Mouse (Mus musculus) liver, embryonic 11.5 days (tissue): ENCODE measurements at regions not wholly inside any gene's neighbourhood (a gene's known extent, or its start where the extent isn't known, plus 50 kb on each side); places are given as distances from the start of the nearest gene placed in this dataset.

Source experiments
- ATAC-seq: fragments of 200-750 bp; cut with Nextera tagmentation; replicated peaks from 2 replicates; pipeline ENCODE4 v1.8.0; 2017; ENCODE audit warnings: moderate number of reproducible peaks, mild to moderate bottlenecking, moderate TSS enrichment, moderate library complexity; ENCODE audit not compliant: low FRiP score
- DNase-seq: peaks from one replicate; pipeline ENCODE4 v3.0.0-alpha.2; 2017; ENCODE audit warnings: low spot score
- H3K27ac ChIP-seq: fragments of 300-500 bp; sonication (generic); 2 replicates; pipeline ENCODE4 v1.5.1; 2014; ENCODE audit warnings: mild to moderate bottlenecking, low read depth, low read length, control low read depth
- H3K27me3 ChIP-seq: fragments of 300-500 bp; sonication (generic); replicated peaks from 2 replicates; pipeline ENCODE4 v1.6.1; 2014; ENCODE audit warnings: low read length, mixed read lengths; ENCODE audit not compliant: control insufficient read depth, insufficient read depth
- H3K36me3 ChIP-seq: fragments of 300-500 bp; sonication (generic); 2 replicates; pipeline ENCODE4 v1.6.1; 2014; ENCODE audit warnings: mild to moderate bottlenecking, low read length, moderate library complexity, mixed read lengths; ENCODE audit not compliant: control insufficient read depth, insufficient read depth
- H3K4me1 ChIP-seq: fragments of 300-500 bp; sonication (generic); replicated peaks from 2 replicates; pipeline ENCODE4 v1.6.1; 2014; ENCODE audit warnings: low read length, mixed read lengths; ENCODE audit not compliant: control insufficient read depth, insufficient read depth
- H3K4me2 ChIP-seq: fragments of 300-500 bp; sonication (generic); 2 replicates; pipeline ENCODE4 v1.6.1; 2014; ENCODE audit warnings: mild to moderate bottlenecking, control low read depth, moderate library complexity
- H3K4me3 ChIP-seq: fragments of 300-500 bp; sonication (generic); 2 replicates; pipeline ENCODE4 v1.5.1; 2014; ENCODE audit warnings: low read depth, low read length, control low read depth
- H3K9ac ChIP-seq: fragments of 300-500 bp; sonication (generic); 2 replicates; pipeline ENCODE4 v1.6.1; 2014; ENCODE audit warnings: low read depth, low read length, control low read depth
- H3K9me3 ChIP-seq: fragments of 300-500 bp; sonication (generic); 2 replicates; pipeline ENCODE4 v1.6.1; 2016; ENCODE audit warnings: low read length, inconsistent platforms, mixed read lengths; ENCODE audit not compliant: control insufficient read depth
- WGBS: fragments of 180-500 bp; shearing (Covaris S2); extraction: QIAGEN DNeasy Blood & Tissue Kit; methylation state at CpG from one replicate; pipeline ENCODE4 v1.1.7; 2014; 5-methylcytosine and 5-hydroxymethylcytosine counted together

DNA sequence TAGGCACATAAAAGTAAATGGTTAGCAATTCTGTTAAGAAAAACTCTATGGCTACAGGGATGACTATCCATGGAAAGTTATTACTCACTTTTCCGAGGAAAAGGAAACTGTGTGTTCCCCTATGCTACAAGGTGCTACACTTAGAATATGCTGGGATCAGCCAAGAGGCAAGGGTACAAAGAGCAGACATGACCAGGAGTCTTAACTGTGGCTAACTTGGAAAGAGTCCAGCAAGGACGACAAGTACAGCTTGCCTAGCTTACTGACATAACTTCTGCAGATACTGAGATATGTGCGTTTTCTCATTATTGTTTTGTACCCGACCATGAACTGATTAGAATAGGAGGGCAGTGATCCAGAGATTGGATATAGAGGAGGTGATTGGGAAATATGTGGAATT, 296.4 kb downstream of the Gm16223 start:
- no peaks in the 10 kb centered on the region for H3K36me3 ChIP-seq
- H3K4me2 ChIP-seq, result no peak overlapping the region
- no peaks in the 10 kb centered on the region for H3K4me1 ChIP-seq
- H3K27me3 ChIP-seq, result no peaks in the 10 kb centered on the region
- H3K9me3 ChIP-seq, result no peaks in the 10 kb centered on the region
- H3K9ac ChIP-seq, result no peak overlapping the region
- ATAC-seq, result no peak
- 76% methylated on average over 4 of the region's 4 CpGs for WGBS
- no peak overlapping the region for H3K4me3 ChIP-seq
- no peak overlapping the region for H3K27ac ChIP-seq
- no peak for DNase-seq

DNA sequence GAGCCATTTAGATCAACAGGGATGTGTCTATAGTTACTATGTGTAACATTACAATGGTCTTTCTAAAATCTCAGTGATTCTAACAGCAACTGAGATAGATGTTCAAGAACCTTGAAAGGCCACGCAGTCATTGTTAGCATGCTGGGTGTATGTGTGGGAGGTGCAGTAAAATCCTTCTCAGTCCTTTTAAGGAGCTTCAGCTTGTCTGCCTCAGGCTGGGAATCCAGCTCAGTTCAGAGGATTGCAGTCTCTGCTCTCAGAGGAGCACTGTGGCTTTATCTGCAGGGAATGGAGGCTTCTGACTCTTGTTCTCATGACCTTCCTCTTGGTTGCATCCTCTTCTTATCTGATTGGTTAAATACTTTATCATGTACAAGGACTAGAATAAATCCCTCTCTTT, 320.2 kb downstream of the Gm16223 start:
- H3K4me2 ChIP-seq, result no peak overlapping the region
- H3K9ac ChIP-seq, result no peak overlapping the region
- no peaks in the 10 kb centered on the region for H3K9me3 ChIP-seq
- no peaks in the 10 kb centered on the region for H3K27me3 ChIP-seq
- no peak for DNase-seq
- H3K27ac ChIP-seq, result no peak overlapping the region
- no peak for ATAC-seq
- no peaks in the 10 kb centered on the region for H3K36me3 ChIP-seq
- 71% methylated on average over 1 of the region's 1 CpGs for WGBS
- no peaks in the 10 kb centered on the region for H3K4me1 ChIP-seq
- no peak overlapping the region for H3K4me3 ChIP-seq

DNA sequence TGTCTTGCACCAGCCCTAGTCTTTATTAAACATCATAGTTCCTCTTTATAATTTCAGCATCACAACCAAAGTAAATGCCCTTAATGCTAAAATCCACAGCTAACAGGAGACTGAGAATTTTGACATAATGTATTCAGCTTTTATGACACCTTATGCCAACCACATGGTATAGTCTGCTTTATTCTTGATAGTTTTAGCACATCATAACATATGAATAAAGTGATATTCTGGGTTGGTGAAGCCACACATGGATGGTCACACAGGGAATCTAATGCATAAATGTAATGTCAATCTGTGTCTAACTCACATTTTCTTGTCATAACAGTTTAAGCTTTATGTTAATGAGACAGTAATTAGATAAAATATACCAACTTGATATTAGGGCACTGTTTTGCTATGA, 328.9 kb downstream of the Gm16223 start:
- DNase-seq, result no peak

DNA sequence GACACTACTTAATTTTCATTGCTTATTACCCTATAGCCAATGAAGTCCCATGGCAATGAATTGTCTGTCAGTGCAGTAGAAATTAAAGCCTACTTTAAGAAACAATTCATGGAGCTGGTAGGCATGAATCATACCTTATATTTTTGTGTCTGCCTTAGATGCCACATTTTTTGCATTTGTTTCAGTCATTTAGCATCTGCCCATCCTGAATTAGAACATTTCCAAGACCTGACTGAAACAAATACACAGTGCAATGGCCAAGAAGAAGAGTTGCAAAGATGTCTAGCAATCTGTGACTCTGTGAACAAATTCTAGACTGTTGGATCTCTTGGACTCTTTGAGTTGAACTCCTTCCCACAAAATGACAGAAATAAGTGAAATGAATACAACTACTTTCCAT, 342.2 kb downstream of the Gm16223 start:
- no peak overlapping the region for H3K9ac ChIP-seq
- no peaks in the 10 kb centered on the region for H3K27me3 ChIP-seq
- H3K4me1 ChIP-seq, result no peaks in the 10 kb centered on the region
- no peak overlapping the region for H3K4me3 ChIP-seq
- H3K4me2 ChIP-seq, result no peak overlapping the region
- H3K36me3 ChIP-seq, result no peaks in the 10 kb centered on the region
- H3K27ac ChIP-seq, result no peak overlapping the region
- no peaks in the 10 kb centered on the region for H3K9me3 ChIP-seq
- DNase-seq (no peak), ATAC-seq (no peak)

More for the DNA sequence above, 328.9 kb downstream of the Gm16223 start:
- ATAC-seq, result no peak
- H3K4me1 ChIP-seq, result no peaks in the 10 kb centered on the region
- H3K4me3 ChIP-seq, result no peak overlapping the region
- no peak overlapping the region for H3K4me2 ChIP-seq
- H3K9ac ChIP-seq, result no peak overlapping the region
- H3K27ac ChIP-seq, result no peak overlapping the region
- no peaks in the 10 kb centered on the region for H3K9me3 ChIP-seq
- H3K36me3 ChIP-seq, result no peaks in the 10 kb centered on the region
- H3K27me3 ChIP-seq, result no peaks in the 10 kb centered on the region

DNA sequence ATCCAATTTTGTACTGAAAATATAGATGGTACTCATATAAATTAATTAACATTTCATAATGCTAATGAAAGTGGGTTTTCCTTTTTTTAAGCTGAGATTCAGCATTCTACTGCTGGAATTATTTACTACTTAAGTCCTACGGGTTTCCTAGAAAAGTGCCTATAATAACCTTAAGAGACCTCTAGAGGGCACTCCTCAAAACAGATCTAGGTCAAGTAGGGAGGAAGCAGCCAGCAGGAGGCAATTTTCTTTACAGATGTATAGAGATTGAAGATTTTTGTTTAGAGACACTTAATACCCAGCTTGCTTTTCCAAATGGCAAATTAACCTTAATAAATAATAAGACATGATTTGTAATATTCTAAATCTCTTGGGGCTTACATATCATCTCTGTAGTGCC, 344.5 kb downstream of the Gm16223 start:
- H3K9me3 ChIP-seq, result no peaks in the 10 kb centered on the region
- DNase-seq (no peak), ATAC-seq (no peak)
- WGBS, result 46% methylated on average over 1 of the region's 1 CpGs
- no peak overlapping the region for H3K27ac ChIP-seq
- H3K4me1 ChIP-seq, result no peaks in the 10 kb centered on the region
- no peak overlapping the region for H3K4me2 ChIP-seq
- no peaks in the 10 kb centered on the region for H3K36me3 ChIP-seq
- H3K9ac ChIP-seq, result no peak overlapping the region
- no peaks in the 10 kb centered on the region for H3K27me3 ChIP-seq
- H3K4me3 ChIP-seq, result no peak overlapping the region

DNA sequence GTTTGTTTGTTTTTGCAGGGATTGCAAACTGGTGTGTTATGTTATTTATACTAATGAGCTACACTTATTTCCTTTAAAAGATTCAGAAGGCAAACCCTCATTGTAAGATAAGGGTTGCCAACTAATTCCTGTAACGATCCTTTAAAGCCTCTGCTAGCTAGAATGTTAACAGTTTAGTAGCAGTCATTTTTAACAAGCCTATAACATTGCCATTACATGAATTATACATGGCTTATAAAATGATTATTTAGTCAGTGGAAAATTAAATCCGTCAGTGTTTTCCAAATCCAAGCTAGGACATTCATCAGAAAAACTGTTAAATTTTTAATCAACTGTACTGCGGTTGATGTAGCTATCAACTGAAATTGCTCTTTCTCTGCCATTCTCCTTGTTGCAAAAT, 358.1 kb downstream of the Gm16223 start:
- H3K27ac ChIP-seq, result no peak overlapping the region
- WGBS, result 82% methylated on average over 3 of the region's 3 CpGs
- no peak overlapping the region for H3K4me3 ChIP-seq

DNA sequence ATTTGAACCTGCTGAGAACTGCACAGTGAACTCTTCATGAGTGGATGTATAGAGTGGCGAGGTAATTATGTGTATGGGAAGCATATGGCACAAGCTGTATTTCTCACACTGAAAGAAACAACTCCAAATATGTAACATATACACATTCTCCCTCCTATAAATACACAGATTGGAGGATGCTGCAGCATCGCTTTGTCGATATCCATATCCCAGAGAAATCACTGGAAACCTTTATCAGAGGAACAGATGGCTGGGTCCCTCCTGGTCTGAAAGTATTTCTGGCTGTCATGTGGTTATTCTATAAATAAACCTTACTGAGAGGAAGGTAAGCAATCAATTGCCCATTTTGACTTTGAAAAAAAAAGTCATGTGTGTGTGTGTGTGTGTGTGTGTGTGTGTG, 365.4 kb downstream of the Gm16223 start:
- no peaks in the 10 kb centered on the region for H3K36me3 ChIP-seq
- no peak overlapping the region for H3K4me3 ChIP-seq
- 82% methylated on average over 3 of the region's 3 CpGs for WGBS
- no peak for ATAC-seq
- no peak overlapping the region for H3K27ac ChIP-seq
- H3K4me2 ChIP-seq, result no peak overlapping the region
- no peaks in the 10 kb centered on the region for H3K9me3 ChIP-seq
- H3K9ac ChIP-seq, result no peak overlapping the region
- H3K27me3 ChIP-seq, result no peaks in the 10 kb centered on the region
- no peaks in the 10 kb centered on the region for H3K4me1 ChIP-seq
- no peak for DNase-seq

More for the DNA sequence above, 358.1 kb downstream of the Gm16223 start:
- H3K27me3 ChIP-seq, result no peaks in the 10 kb centered on the region
- no peaks in the 10 kb centered on the region for H3K4me1 ChIP-seq
- no peak overlapping the region for H3K9ac ChIP-seq
- H3K36me3 ChIP-seq, result no peaks in the 10 kb centered on the region
- H3K9me3 ChIP-seq, result no peaks in the 10 kb centered on the region
- no peak for ATAC-seq
- H3K4me2 ChIP-seq, result no peak overlapping the region
- DNase-seq, result no peak

DNA sequence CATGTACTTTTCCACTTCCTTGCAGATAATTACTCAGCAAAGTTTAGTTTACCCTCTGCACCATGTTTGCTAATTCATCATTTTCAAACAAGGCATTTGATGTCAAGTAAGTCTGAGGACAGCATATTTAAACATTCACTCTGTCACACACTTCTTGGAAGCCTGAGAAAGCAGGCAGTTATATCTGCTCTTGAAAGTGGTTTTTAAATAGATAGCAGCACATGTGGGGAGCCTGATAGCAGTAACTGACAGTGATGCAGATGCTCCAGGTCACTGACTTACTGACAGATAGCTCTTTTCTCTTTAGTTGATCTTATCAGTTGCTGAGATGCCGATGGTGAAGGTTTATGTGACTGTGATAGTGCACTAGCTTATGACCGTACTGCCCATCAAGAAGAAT, 380.9 kb downstream of the Gm16223 start:
- H3K4me2 ChIP-seq, result no peak overlapping the region
- ATAC-seq, result peak; percentile 64; the same call in 1 of the 2 replicates
- H3K27ac ChIP-seq, result no peak overlapping the region
- WGBS, result 41% methylated on average over 2 of the region's 2 CpGs
- no peak overlapping the region for H3K9ac ChIP-seq
- no peaks in the 10 kb centered on the region for H3K36me3 ChIP-seq
- H3K4me3 ChIP-seq, result no peak overlapping the region
- DNase-seq, result no peak
- no peaks in the 10 kb centered on the region for H3K9me3 ChIP-seq
- H3K27me3 ChIP-seq, result no peaks in the 10 kb centered on the region
- H3K4me1 ChIP-seq, result no peaks in the 10 kb centered on the region

DNA sequence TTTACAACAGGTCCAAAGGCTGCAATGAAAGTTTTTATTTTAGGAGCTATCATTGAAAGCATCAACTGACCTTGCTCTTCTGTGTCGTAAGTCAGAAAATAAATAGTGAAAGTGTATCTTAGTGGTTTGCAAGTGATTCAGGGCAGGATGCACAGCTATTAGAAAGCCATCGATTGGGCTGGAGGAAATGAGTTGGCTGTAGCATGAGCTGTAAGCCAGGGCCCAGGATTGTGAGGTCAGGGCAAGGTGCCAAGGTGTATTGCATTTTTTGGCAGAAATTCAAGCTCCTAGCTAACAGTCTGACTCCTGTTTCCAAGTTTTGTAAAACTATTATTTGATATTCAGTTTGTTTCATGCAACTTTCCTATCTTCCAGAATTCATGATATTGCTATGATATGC, 381.8 kb downstream of the Gm16223 start:
- H3K9ac ChIP-seq, result no peak overlapping the region
- H3K27ac ChIP-seq, result no peak overlapping the region
- DNase-seq (no peak), ATAC-seq (no peak)
- no peaks in the 10 kb centered on the region for H3K9me3 ChIP-seq
- WGBS, result 85% methylated on average over 2 of the region's 2 CpGs
- H3K4me3 ChIP-seq, result no peak overlapping the region
- H3K36me3 ChIP-seq, result no peaks in the 10 kb centered on the region
- H3K4me2 ChIP-seq, result no peak overlapping the region
- no peaks in the 10 kb centered on the region for H3K4me1 ChIP-seq
- no peaks in the 10 kb centered on the region for H3K27me3 ChIP-seq
